Mouse (Mus musculus) telencephalon, adult 2 months (tissue): Measurements from ENCODE around the gene Ugt1a10.
A peak's percentile ranks its signal among the peaks of the same experiment; 100 is the strongest.

Source experiments
- DNase-seq: peaks from one replicate; pipeline ENCODE4 v3.0.0-alpha.2; 2011; ENCODE audit warnings: low read depth, low spot score

Gene Ugt1a10

DNA sequence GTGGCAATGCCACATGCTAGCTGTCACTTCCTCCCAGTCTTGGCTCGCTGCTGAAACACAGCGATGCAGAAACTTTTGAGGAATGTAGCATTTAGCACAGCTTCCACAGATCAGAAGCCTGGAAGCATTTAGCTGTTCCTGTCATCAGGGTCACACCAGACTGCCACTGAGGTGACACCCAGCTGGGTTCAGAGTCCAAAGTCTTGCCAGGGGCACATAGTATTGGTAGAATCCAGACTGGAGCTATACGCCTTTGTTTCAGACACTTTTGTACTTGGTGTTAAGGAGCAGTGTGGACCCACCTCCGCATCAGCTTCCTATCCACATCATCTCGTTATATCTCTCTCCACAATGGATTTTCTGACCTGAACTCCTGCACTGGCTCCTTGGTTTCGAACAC is 198.4 kb downstream of the Ugt1a10 start:
- DNase-seq = no peak

DNA sequence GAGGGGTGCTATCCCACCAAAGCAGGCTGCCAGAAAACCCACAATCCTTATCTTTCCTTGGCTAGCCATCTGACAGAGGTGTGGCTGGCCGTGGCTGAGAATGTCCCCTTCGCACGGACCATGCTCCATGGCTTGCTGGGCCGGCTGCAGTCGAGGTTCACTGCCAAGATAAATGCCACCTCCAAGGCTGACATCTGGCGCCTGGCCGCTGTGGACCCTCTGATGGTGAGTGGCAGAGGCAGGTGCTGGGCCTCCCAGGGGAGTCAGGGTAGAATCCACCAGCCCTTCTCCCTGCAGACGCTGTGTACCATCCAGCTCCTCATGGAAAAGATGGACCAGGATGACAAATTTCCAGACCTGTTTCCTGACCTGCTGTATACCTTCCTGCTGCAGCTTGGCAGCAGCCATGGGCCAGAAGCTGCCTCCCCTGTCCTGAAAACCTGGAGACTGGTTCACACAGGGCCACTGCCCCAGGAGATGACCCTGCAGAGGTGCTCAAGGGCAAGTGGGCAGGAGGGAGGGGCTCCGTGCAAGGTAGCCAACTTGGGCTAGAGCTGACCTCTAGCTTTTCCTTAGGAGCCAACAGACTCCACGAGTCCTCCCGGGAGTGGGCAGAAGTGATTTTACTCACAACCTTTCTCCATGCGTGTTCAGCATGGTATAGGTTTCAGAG is 199.7 kb downstream of the Ugt1a10 start:
- no peak for DNase-seq

DNA sequence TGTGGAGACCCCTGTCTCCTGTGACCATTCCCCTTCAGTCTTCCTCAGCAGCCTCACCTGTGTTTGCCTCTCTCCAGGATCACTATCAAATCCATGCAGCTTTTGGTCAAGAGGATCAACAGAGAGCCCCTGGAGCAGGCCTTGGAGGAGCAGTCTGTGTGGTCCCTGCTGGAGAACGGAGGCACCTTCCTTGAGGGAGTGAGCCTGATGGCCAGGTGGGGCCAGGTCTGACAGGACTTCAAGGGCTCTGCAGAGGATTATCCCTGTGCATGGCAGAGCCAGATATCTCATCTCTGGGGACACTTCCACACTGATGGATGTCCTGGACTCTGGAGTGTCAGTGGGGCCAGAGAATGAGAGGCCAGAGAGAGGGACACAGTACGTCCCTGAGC is 200.3 kb downstream of the Ugt1a10 start:
- DNase-seq = no peak

- no peak for DNase-seq
These were observed 201.0 kb downstream of the Ugt1a10 start for GRCm38 (mm10) chr1:88255989-88256754.

DNA sequence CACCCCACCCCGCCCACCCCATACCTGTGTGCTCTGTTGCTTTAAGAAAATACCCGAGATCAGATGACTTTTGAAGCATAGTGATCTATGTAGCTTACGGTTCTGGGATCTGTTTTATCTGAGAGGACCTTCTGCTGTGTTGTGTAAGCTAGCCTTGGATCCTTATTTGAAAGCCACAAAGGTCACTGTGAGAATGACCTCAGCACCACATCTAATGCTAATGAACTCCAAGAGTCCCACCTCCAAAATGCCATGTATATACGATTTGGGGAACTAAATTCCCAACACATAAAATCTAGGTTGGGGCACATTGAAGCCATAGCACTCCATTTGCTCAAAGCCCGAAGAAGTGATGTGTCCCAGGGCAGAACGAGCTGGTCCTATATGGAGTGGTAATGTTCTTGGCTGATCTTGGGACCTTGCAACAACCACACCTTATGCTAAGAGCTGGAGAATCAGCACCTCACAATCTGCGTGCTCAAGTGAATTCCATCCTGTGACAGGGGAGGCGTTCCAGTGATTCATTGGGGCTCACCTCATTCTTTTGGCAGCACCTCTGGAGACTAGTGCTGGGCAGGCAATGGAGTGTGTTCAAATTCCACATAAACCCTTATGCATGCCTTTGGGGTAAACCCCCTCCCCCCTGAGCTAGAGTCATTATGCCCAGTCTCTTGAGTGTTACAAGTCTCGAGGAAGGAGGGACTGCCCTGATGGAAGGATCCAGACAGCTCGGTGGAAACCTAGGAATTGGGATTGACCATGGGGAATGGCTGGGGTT is 201.9 kb downstream of the Ugt1a10 start:
- DNase-seq = no peak

- DNase-seq = no peak
These were observed 202.5 kb downstream of the Ugt1a10 start for GRCm38 (mm10) chr1:88257681-88258080.

DNA sequence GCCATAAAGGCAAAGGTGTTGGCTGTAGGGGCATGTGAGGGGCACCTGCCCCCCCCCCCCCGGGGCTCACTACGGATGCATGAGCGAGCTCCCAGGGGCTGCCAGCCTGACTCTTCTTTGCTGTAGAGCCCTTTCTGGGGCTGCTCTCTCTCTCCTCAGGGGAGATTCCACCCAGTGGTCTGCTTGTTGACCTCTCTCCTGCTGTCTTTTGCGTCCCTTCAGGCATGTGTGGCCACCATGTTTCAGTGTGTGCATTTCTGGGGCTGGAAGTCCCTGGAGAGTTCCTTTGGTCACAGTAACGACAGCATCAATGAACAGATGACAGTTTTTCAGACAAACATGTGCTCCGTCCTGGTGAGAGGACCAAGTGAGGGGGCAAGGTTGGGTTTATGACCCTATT is 203.2 kb downstream of the Ugt1a10 start:
- DNase-seq = no peak

- DNase-seq = peak; percentile 18
These were observed 203.9 kb downstream of the Ugt1a10 start for GRCm38 (mm10) chr1:88258881-88259642.

DNA sequence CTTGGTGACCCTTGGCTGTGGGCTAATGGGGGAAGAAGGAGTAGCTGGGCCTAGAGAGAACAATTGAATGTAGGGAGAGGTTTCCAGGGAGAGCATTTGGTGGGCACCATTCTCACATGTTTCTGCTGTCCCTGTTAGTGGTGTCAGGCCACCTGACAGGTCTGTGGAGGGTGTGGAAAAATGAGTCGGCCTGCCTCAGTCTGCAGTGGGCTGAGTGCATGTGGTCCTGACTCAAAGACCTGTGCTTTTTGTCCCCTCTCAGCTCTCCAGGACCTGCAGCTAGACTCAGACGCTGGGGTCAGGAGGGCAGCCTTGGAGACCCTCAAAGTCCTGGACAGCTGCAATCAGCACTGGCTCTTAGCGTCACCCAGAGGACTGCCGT is 204.4 kb downstream of the Ugt1a10 start:
- no peak for DNase-seq

DNA sequence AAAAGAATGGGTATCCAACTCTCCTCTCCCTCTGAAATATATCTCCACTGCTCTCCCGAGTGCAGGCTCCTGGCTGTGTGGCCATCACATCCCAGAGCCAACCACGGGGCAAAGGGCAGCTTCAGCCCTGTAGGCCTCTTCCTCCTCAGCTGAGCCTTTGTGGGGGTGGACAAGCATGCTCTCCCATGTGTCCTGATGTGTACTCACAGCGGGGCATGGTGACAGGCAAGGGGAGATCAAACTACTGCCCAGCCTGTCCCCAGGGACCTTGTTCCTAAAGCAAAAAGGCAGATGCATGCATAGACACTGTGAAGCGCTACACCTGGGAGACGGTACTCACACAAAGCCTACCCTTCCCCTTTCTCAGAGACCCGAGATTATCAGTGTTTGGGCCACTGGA is 204.9 kb downstream of the Ugt1a10 start:
- DNase-seq = no peak

DNA sequence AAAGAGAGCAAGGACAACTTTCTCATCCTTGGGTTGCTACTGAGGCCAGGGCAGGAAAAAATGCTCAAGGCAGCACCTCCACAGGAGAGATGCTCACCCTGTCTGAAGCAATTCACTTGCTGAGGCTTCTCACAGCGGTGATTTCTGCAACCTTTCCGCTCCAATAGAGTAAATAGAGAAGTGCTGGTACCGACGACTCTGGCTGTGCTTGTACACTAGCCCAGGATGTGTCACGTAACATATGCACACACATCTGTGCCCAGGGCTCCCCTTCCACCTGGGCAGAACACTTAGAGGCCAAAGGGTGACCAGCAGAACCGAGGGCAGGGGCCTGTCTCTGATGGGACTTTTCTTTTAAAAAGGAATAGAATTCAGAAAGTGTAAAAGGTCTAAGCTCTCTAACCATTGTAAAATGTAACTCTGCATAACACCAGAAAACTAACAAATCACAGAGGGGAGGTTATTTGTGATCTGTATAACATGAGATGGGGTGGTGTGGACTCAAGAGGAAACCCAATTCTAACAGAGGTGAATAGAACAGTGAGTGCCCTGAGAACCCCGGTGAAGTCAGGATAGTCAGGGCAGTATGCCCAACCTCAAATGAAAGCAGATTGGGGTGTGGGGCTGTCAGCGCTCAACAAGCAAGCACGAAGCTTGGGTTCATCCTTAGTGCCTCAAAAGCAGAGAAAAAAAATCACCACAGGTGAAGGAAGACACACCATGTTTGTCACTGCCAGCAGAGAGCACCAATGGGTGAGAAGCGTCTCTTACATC is 205.6 kb downstream of the Ugt1a10 start:
- no peak for DNase-seq

DNA sequence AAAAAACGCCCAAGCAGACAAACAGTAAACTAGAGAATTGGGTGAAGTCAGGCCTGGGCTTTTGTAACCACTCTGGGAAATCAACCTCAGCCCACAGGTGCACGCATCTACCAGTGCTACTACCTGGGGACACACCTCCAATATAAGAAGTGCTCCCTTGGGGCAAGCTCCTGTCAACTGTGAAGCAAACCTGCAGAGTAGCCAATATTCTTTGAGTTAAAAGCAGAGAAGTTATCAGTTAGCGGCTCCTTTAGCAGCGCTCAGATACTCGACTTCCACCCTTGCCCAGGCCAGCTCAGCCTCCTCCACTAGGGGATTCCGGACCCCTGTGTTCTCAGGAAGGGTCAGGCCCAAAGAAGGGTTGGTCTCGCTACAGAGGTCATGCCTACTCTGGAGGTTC is 206.5 kb downstream of the Ugt1a10 start:
- DNase-seq = no peak

DNA sequence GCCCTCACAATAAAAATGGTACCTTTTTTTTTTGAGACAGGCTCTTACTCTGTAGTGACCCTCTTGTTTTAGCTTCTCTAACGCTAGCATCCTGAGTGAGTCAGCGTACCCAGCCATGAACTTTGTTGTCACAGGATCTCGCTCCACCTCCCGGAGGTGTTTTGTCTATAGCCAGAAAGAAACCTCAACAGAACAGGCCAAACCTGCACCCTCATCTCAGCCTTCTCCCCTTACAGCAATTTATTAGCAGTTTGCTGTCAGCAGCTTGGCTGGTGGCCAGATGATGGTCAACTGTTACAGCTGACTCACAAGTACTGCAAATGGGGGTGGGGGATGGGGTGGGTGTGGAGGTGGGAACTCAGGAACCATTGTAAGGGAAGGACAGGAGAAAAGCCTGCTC is 207.1 kb downstream of the Ugt1a10 start:
- DNase-seq = peak; percentile 26

DNA sequence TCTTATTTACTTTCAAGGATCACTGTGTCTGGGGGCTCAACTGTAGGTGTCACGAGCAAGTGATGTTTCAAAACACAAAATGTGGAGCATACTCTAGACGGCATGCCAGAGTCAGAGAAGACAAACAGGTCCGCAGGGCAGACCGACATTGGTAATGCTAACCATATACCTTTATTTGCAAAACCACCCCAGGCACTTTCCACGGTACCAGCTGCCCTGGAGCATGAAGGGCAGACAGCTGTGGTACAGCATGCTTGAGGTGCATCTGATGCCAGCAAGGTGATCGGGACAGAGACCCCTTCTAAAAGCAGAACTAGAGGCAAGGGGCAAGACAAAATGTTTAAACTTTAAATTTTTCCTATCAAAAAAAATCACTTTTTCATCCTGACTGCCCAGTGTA is 207.8 kb downstream of the Ugt1a10 start:
- no peak for DNase-seq

- DNase-seq = no peak
These were observed 208.6 kb downstream of the Ugt1a10 start for GRCm38 (mm10) chr1:88263778-88264177.

DNA sequence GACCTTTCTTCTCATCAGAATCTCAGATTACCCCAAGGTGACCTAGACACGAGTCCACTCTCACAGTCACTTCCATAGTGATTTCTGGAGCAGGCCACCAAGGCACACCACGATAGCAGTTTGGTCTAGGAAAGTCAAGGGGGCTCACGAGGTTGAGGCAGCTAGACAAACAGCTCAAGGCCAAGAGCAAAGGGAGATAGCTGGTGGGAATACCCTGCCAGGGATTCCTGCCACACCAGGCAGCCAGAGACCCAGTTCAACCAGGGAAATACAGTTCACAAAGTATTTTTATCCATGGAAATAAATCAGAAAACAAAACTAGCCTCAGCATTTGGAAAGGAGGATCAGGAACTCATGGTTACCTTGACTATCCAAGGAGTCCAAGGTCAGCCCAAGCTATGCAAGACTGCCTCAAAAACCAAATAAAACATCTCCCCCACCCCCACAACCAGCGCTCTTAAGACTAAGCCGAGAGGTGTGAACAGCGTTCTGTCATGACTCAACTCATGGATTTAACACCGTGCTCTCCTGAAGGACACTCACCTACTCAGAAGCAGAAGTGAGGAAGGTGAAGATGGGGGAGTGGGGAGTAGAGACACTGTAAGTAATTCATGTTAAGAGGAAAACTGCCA is 209.2 kb downstream of the Ugt1a10 start:
- no peak for DNase-seq

DNA sequence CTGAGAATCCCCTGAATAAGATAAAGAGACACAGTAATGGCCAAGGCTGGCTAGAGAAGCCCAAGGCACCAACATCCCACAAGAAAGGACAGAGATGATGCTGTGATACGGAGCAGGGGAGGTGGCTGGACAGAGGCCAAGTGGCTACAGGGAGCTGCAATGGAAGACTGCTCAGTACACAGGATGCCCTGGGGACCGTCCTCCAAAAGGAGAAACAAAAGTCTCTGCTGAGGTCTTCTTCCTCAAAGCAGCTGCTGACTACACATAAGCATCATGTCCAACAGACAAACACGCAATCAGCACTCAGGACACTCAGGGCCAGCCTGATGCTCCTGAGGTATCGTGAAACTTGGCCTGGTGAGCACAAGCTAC is 209.7 kb downstream of the Ugt1a10 start:
- DNase-seq = no peak

DNA sequence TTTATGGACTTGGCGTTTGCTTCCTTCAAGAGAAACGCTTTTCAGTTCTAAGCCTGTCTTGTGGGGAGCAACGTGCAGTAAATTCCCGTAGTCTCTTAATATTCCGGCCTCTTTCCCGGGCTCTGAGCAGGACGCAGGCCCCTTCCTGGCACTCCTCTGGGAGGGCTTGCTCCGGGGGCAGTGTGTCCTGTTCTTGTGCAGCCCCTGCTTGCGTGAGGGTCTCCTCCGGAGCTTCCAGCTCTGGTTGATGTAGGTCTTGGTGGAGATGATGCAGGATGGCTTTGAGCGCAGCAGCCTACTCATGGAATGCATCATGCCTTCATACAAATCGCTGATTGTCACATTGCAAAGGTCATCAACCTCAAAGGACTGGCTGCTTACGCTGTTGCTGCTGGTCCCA is 210.9 kb downstream of the Ugt1a10 start:
- no peak for DNase-seq

DNA sequence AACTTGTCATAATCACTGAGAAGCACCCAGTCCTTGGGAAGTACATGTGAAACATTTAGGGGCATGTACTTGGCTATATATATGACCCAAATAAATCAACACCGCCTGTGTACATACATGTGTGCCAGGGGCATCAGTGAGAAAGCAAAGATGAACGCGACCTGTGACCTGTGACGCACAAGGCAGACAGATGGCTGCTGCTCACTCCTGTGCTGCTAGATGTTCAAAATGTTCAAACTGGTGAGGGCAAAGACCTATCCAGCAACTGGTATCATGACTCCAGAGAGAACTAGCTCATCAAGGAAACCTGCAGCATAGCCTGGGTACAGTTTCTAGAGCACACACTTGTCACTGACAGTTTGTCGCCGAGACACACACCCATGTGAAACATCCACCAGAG is 212.3 kb downstream of the Ugt1a10 start:
- DNase-seq = no peak

GRCm38 (mm10) chr1:88268070-88268469 is 212.9 kb downstream of the Ugt1a10 start:
- DNase-seq = no peak
